Mouse (Mus musculus) brain, embryonic 14.5 days (tissue): ENCODE data around the gene Gm10220.

Experiments used
- CTCF ChIP-seq: fragments of 200-500 bp; IDR thresholded peaks from 2 replicates; pipeline ENCODE4 v1.5.1; 2012; ENCODE audit warnings: inconsistent platforms, mild to moderate bottlenecking, moderate library complexity, borderline replicate concordance; ENCODE audit not compliant: insufficient read depth, insufficient read length; ENCODE audit errors: extremely low read depth
- POLR2A ChIP-seq: fragments of 200-500 bp; IDR thresholded peaks from 2 replicates; pipeline ENCODE4 v1.6.1; 2012; ENCODE audit warnings: mild to moderate bottlenecking, inconsistent platforms, borderline replicate concordance; ENCODE audit not compliant: poor library complexity, insufficient read depth, insufficient read length, severe bottlenecking; ENCODE audit errors: extremely low read depth

DNA sequence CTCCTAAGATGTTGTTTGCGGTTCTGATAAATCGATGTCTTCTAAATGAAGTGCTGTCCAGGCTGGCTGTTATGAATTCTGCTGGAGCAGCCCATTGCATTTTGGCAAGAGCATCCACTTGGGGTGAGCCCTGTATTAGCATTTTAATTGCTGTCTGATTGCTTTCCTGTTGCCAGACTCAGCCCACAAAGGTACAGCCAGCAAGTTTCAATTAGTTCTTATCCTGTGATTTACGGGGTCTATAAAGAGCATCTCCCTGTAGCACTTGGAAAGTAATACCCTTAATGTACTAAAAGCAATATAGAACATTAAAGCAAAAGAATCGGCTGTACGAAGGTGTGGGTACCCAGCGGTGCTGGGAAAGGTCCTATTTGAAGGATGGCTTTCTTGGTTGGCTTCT, 21.7 kb upstream of the Gm10220 start:
- TF ChIP-seq CTCF: no peak
- no peak for TF ChIP-seq POLR2A
